Mouse (Mus musculus): ENCODE measurements around the gene Ddb1. TPM values are rescaled to one million over a fixed set of nuclear protein-coding genes. Genes with fewer than 3 reads are reported as not detected.

Ddb1 gene
- polyA plus RNA-seq, 1 experiment: 876 TPM

- Histone ChIP-seq H3K4me1 (ENCODE audit: control insufficient read depth, insufficient read depth, low read length) (no peaks in the 10 kb centered on the region), H3K27ac (ENCODE audit: insufficient read depth, low read length) (no peak overlapping the region), H3K9ac (ENCODE audit: low read depth, poor library complexity, severe bottlenecking) (no peak overlapping the region), H3K36me3 (ENCODE audit: control insufficient read depth, insufficient read depth, low read length, poor library complexity, severe bottlenecking) (no peaks in the 10 kb centered on the region), H3K9me3 (replicated peaks; ENCODE audit: control insufficient read depth, insufficient read depth, low read length, poor library complexity, severe bottlenecking) (no peaks in the 10 kb centered on the region), H3K27me3 (ENCODE audit: control insufficient read depth, insufficient read depth, low read length, poor library complexity, severe bottlenecking) (no peaks in the 10 kb centered on the region), H3K4me3 (ENCODE audit: low read depth, low read length) (no peak overlapping the region)
- no peak for TF ChIP-seq EP300 (IDR thresholded peaks at IDR 0.05; ENCODE audit: insufficient read depth, low read depth, low read length)
- TF ChIP-seq CTCF (IDR thresholded peaks at IDR 0.05; ENCODE audit: low read depth, low read length): no peak
- no peak for TF ChIP-seq POLR2A (IDR thresholded peaks at IDR 0.05; ENCODE audit: insufficient read depth, low read length)
These were observed 17.9 kb upstream of the Ddb1 start for GRCm38 (mm10) chr19:10587231-10587630.

GRCm38 (mm10) chr19:10589127-10589857 lies 15.8 kb upstream of the Ddb1 start:
- H3K27me3 ChIP-seq (ENCODE audit: control insufficient read depth, insufficient read depth, low read length, poor library complexity, severe bottlenecking): no peaks in the 10 kb centered on the region
- H3K4me1 ChIP-seq (ENCODE audit: control insufficient read depth, insufficient read depth, low read length): no peaks in the 10 kb centered on the region
- TF ChIP-seq EP300 (IDR thresholded peaks at IDR 0.05; ENCODE audit: insufficient read depth, low read depth, low read length): no peak
- TF ChIP-seq POLR2A (IDR thresholded peaks at IDR 0.05; ENCODE audit: insufficient read depth, low read length): no peak
- no peak for TF ChIP-seq CTCF (IDR thresholded peaks at IDR 0.05; ENCODE audit: low read depth, low read length)
- no peaks in the 10 kb centered on the region for H3K9me3 ChIP-seq (replicated peaks; ENCODE audit: control insufficient read depth, insufficient read depth, low read length, poor library complexity, severe bottlenecking)
- H3K36me3 ChIP-seq (ENCODE audit: control insufficient read depth, insufficient read depth, low read length, poor library complexity, severe bottlenecking): no peaks in the 10 kb centered on the region
- no peak overlapping the region for H3K27ac ChIP-seq (ENCODE audit: insufficient read depth, low read length)
- H3K9ac ChIP-seq (ENCODE audit: low read depth, poor library complexity, severe bottlenecking): no peak overlapping the region
- no peak overlapping the region for H3K4me3 ChIP-seq (ENCODE audit: low read depth, low read length)

GRCm38 (mm10) chr19:10590301-10590700 lies 14.8 kb upstream of the Ddb1 start:
- TF ChIP-seq EP300 (IDR thresholded peaks at IDR 0.05; ENCODE audit: insufficient read depth, low read depth, low read length) (no peak), CTCF (IDR thresholded peaks at IDR 0.05; ENCODE audit: low read depth, low read length) (no peak), POLR2A (IDR thresholded peaks at IDR 0.05; ENCODE audit: insufficient read depth, low read length) (no peak)
- Histone ChIP-seq H3K27ac (ENCODE audit: insufficient read depth, low read length) (no peak overlapping the region), H3K9me3 (replicated peaks; ENCODE audit: control insufficient read depth, insufficient read depth, low read length, poor library complexity, severe bottlenecking) (no peaks in the 10 kb centered on the region), H3K36me3 (ENCODE audit: control insufficient read depth, insufficient read depth, low read length, poor library complexity, severe bottlenecking) (no peaks in the 10 kb centered on the region), H3K4me1 (ENCODE audit: control insufficient read depth, insufficient read depth, low read length) (no peaks in the 10 kb centered on the region), H3K4me3 (ENCODE audit: low read depth, low read length) (no peak overlapping the region), H3K9ac (ENCODE audit: low read depth, poor library complexity, severe bottlenecking) (no peak overlapping the region), H3K27me3 (ENCODE audit: control insufficient read depth, insufficient read depth, low read length, poor library complexity, severe bottlenecking) (no peaks in the 10 kb centered on the region)

GRCm38 (mm10) chr19:10591659-10592377 lies 13.3 kb upstream of the Ddb1 start:
- H3K4me1 ChIP-seq (ENCODE audit: control insufficient read depth, insufficient read depth, low read length): no peaks in the 10 kb centered on the region
- TF ChIP-seq CTCF (IDR thresholded peaks at IDR 0.05; ENCODE audit: low read depth, low read length) (no peak), POLR2A (IDR thresholded peaks at IDR 0.05; ENCODE audit: insufficient read depth, low read length) (no peak), EP300 (IDR thresholded peaks at IDR 0.05; ENCODE audit: insufficient read depth, low read depth, low read length) (no peak)
- no peaks in the 10 kb centered on the region for H3K36me3 ChIP-seq (ENCODE audit: control insufficient read depth, insufficient read depth, low read length, poor library complexity, severe bottlenecking)
- no peaks in the 10 kb centered on the region for H3K9me3 ChIP-seq (replicated peaks; ENCODE audit: control insufficient read depth, insufficient read depth, low read length, poor library complexity, severe bottlenecking)
- no peak overlapping the region for H3K4me3 ChIP-seq (ENCODE audit: low read depth, low read length)
- H3K27me3 ChIP-seq (ENCODE audit: control insufficient read depth, insufficient read depth, low read length, poor library complexity, severe bottlenecking): no peaks in the 10 kb centered on the region
- no peak overlapping the region for H3K9ac ChIP-seq (ENCODE audit: low read depth, poor library complexity, severe bottlenecking)
- no peak overlapping the region for H3K27ac ChIP-seq (ENCODE audit: insufficient read depth, low read length)

- Histone ChIP-seq H3K36me3 (ENCODE audit: control insufficient read depth, insufficient read depth, low read length, poor library complexity, severe bottlenecking) (no peaks in the 10 kb centered on the region), H3K9me3 (replicated peaks; ENCODE audit: control insufficient read depth, insufficient read depth, low read length, poor library complexity, severe bottlenecking) (no peaks in the 10 kb centered on the region), H3K27ac (ENCODE audit: insufficient read depth, low read length) (no peak overlapping the region), H3K4me3 (ENCODE audit: low read depth, low read length) (no peak overlapping the region), H3K9ac (ENCODE audit: low read depth, poor library complexity, severe bottlenecking) (no peak overlapping the region), H3K27me3 (ENCODE audit: control insufficient read depth, insufficient read depth, low read length, poor library complexity, severe bottlenecking) (no peaks in the 10 kb centered on the region), H3K4me1 (ENCODE audit: control insufficient read depth, insufficient read depth, low read length) (peaks cover 1% of the 10 kb centered on the region)
- TF ChIP-seq POLR2A (IDR thresholded peaks at IDR 0.05; ENCODE audit: insufficient read depth, low read length) (no peak), CTCF (IDR thresholded peaks at IDR 0.05; ENCODE audit: low read depth, low read length) (peak; percentile 41)
These were observed 6.9 kb upstream of the Ddb1 start for GRCm38 (mm10) chr19:10598188-10598587.

- H3K9ac ChIP-seq (ENCODE audit: low read depth, poor library complexity, severe bottlenecking): no peak overlapping the region
- no peaks in the 10 kb centered on the region for H3K27me3 ChIP-seq (ENCODE audit: control insufficient read depth, insufficient read depth, low read length, poor library complexity, severe bottlenecking)
- H3K36me3 ChIP-seq (ENCODE audit: control insufficient read depth, insufficient read depth, low read length, poor library complexity, severe bottlenecking): no peaks in the 10 kb centered on the region
- H3K9me3 ChIP-seq (replicated peaks; ENCODE audit: control insufficient read depth, insufficient read depth, low read length, poor library complexity, severe bottlenecking): no peaks in the 10 kb centered on the region
- no peak overlapping the region for H3K4me3 ChIP-seq (ENCODE audit: low read depth, low read length)
- no peak for TF ChIP-seq CTCF (IDR thresholded peaks at IDR 0.05; ENCODE audit: low read depth, low read length)
- no peak for TF ChIP-seq POLR2A (IDR thresholded peaks at IDR 0.05; ENCODE audit: insufficient read depth, low read length)
- no peak for TF ChIP-seq EP300 (IDR thresholded peaks at IDR 0.05; ENCODE audit: insufficient read depth, low read depth, low read length)
- H3K4me1 ChIP-seq (ENCODE audit: control insufficient read depth, insufficient read depth, low read length): peaks cover 1% of the 10 kb centered on the region
- no peak overlapping the region for H3K27ac ChIP-seq (ENCODE audit: insufficient read depth, low read length)
These were observed 5.5 kb upstream of the Ddb1 start for GRCm38 (mm10) chr19:10599648-10600047.
